Mouse (Mus musculus): ENCODE data around the gene Proser2. TPM values are rescaled to one million over a fixed set of nuclear protein-coding genes. Genes with fewer than 3 reads are reported as not detected.
"Not testable (repeated sequence)": the region's sequence is repeated elsewhere in the genome, so short reads cannot be mapped to it uniquely, and the experiment has no call there.

Proser2 gene
- total and polyA plus RNA-seq, 3 experiments, result 0.11 TPM; not detected in 2

DNA sequence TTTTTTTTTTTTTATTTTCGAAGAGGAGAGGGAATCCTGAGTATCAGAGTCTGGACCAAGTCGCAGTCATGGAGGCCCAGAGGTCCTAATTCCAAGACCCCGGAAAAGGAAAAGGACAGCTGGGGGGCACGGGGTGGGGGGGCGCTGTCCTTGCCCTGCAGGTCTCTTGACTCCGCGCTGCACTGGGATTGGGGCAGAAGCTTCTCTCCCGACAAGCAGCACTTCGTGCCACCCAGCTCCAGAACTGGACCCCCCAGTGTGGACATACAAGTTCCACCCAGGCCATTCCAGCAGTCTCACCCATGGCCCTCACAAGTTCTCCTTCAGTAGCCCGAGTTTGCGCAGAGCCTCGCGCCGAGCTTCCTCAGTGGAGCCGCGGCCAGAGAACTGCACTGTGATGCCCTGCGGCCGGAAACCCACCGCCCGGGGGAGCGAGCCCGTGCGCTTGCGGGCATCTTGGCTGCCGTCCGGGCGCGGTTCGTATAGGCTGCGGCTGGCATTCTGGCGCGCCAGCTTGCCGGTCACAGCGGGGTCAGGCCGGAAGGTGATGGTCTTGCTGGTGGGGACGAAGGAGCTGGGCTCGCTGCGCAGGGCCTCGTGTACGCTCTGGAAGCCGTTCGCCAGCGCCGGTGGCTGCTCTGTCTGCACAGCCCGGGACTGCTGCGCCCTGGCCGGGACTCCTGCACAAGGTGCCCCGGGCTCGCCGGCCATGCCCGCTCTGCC, 29.8 kb downstream of the Proser2 start:
- Histone ChIP-seq H3K36me3 (replicated peaks) (no peaks in the 10 kb centered on the region), H3K4me3 (ENCODE audit: low read depth, low read length) (no peak overlapping the region), H3K27me3 (ENCODE audit: insufficient read depth, low read length) (peaks cover 16% of the 10 kb centered on the region; the same call in 1 of the 2 replicates), H3K4me1 (ENCODE audit: insufficient read depth, low read depth, low read length) (no peaks in the 10 kb centered on the region), H3K9me3 (replicated peaks) (no peaks in the 10 kb centered on the region)
- DNase-seq (ENCODE audit: low spot score) (no peak), ATAC-seq (ENCODE audit: extremely low read depth, insufficient number of reproducible peaks, low FRiP score, poor library complexity, severe bottlenecking) (no peak)
- no peak for TF ChIP-seq CTCF (IDR thresholded peaks at IDR 0.05; ENCODE audit: low read depth, low read length)
- TF ChIP-seq GATA1 (IDR thresholded peaks at IDR 0.05; ENCODE audit: borderline replicate concordance, low read length), result no peak
- no peak for TF ChIP-seq GATA2 (IDR thresholded peaks at IDR 0.05; ENCODE audit: borderline replicate concordance, low read depth, low read length)
- TF ChIP-seq POLR2AphosphoS5 (IDR thresholded peaks at IDR 0.05; ENCODE audit: insufficient replicate concordance, low read depth, low read length), result no peak
- no peak for TF ChIP-seq TAL1 (conservative IDR thresholded peaks at IDR 0.05; ENCODE audit: low read depth, low read length)

DNA sequence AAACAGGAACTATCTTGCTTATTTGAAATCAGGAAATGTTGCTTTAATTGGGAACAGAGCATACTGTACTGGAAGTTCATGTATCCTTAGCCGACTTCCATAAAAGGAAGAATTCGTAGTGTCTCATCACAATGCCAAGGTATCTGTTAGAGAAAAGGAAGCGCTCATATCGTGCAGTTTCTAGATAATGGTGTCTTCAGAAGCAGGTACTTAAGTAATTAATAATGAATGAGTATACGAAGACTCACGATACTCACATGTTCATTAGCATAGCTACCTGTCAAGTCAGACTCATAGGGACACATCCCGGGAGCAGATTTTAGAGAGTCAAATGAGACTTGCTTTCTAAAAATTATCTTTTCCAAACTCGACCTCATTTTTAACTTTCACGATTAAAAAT, 30.6 kb downstream of the Proser2 start:
- ATAC-seq (ENCODE audit: extremely low read depth, insufficient number of reproducible peaks, low FRiP score, poor library complexity, severe bottlenecking) (no peak), DNase-seq (ENCODE audit: low spot score) (no peak)
- Histone ChIP-seq H3K9me3 (replicated peaks) (no peaks in the 10 kb centered on the region), H3K4me1 (ENCODE audit: insufficient read depth, low read depth, low read length) (no peaks in the 10 kb centered on the region), H3K36me3 (replicated peaks) (no peaks in the 10 kb centered on the region), H3K27me3 (ENCODE audit: insufficient read depth, low read length) (peaks cover 16% of the 10 kb centered on the region; the same call in 1 of the 2 replicates), H3K4me3 (ENCODE audit: low read depth, low read length) (no peak overlapping the region)
- TF ChIP-seq GATA2 (IDR thresholded peaks at IDR 0.05; ENCODE audit: borderline replicate concordance, low read depth, low read length), result no peak
- no peak for TF ChIP-seq TAL1 (conservative IDR thresholded peaks at IDR 0.05; ENCODE audit: low read depth, low read length)
- no peak for TF ChIP-seq POLR2AphosphoS5 (IDR thresholded peaks at IDR 0.05; ENCODE audit: insufficient replicate concordance, low read depth, low read length)
- no peak for TF ChIP-seq GATA1 (IDR thresholded peaks at IDR 0.05; ENCODE audit: borderline replicate concordance, low read length)
- no peak for TF ChIP-seq CTCF (IDR thresholded peaks at IDR 0.05; ENCODE audit: low read depth, low read length)

DNA sequence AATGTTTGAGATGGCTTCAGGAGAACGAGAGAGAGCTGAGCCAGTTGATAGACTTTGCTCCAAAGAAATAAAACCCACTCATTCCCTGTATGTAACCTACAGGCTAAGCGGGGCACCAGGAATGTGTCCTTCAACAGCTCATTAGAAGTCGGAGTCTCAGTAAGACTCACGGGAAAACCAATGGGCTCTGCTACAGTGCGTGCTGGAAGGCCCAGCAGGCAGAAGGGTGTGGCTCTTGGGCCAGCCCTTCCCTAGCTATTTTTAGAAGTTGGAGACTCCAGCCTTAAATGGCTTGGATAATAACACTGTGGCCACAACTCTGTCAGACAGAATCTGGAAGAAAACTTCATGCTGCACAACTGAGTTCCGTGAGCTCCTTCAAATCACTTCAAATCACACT, 31.1 kb downstream of the Proser2 start:
- Histone ChIP-seq H3K9me3 (replicated peaks) (no peaks in the 10 kb centered on the region), H3K36me3 (replicated peaks) (no peaks in the 10 kb centered on the region), H3K4me1 (ENCODE audit: insufficient read depth, low read depth, low read length) (no peaks in the 10 kb centered on the region), H3K27me3 (ENCODE audit: insufficient read depth, low read length) (peaks cover 16% of the 10 kb centered on the region; the same call in 1 of the 2 replicates), H3K4me3 (ENCODE audit: low read depth, low read length) (no peak overlapping the region)
- no peak for TF ChIP-seq GATA2 (IDR thresholded peaks at IDR 0.05; ENCODE audit: borderline replicate concordance, low read depth, low read length)
- TF ChIP-seq GATA1 (IDR thresholded peaks at IDR 0.05; ENCODE audit: borderline replicate concordance, low read length), result no peak
- TF ChIP-seq POLR2AphosphoS5 (IDR thresholded peaks at IDR 0.05; ENCODE audit: insufficient replicate concordance, low read depth, low read length), result no peak
- TF ChIP-seq CTCF (IDR thresholded peaks at IDR 0.05; ENCODE audit: low read depth, low read length), result no peak
- no peak for TF ChIP-seq TAL1 (conservative IDR thresholded peaks at IDR 0.05; ENCODE audit: low read depth, low read length)
- no peak for ATAC-seq (ENCODE audit: extremely low read depth, insufficient number of reproducible peaks, low FRiP score, poor library complexity, severe bottlenecking)
- DNase-seq (ENCODE audit: low spot score), result no peak

DNA sequence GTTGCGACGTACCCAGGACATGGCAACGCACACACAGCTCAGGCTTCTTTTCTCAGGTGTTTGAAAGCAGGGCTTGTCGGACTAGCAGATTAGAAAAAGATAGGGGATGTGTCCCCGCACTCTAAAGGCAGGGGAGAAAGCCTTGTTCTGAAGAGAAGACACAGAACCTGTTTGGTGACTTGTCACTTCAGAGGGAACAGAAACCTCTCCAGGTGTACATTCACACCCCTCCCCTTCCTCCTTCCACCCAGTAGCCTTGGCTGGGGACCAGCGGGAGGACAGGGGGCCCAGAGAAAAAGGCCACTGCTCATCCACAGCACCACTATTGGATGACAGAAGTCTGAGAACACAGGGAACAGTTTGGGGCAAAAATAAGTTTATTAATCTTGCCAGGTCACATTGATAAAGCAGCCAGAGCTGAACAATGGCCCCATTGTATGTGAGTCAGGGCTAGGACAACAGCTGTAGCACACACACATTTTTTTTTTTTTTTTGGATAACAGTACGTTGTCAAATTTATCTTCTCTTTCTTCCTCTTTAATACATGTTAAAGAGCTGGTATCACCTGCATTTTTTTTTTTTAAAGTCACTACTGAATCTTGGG, 32.8 kb downstream of the Proser2 start:
- ATAC-seq (ENCODE audit: extremely low read depth, insufficient number of reproducible peaks, low FRiP score, poor library complexity, severe bottlenecking) (no peak), DNase-seq (ENCODE audit: low spot score) (no peak)
- Histone ChIP-seq H3K9me3 (replicated peaks) (no peaks in the 10 kb centered on the region), H3K27me3 (ENCODE audit: insufficient read depth, low read length) (peaks cover 16% of the 10 kb centered on the region; the same call in 1 of the 2 replicates), H3K36me3 (replicated peaks) (no peaks in the 10 kb centered on the region), H3K4me1 (ENCODE audit: insufficient read depth, low read depth, low read length) (no peaks in the 10 kb centered on the region), H3K4me3 (ENCODE audit: low read depth, low read length) (no peak overlapping the region)
- TF ChIP-seq POLR2AphosphoS5 (IDR thresholded peaks at IDR 0.05; ENCODE audit: insufficient replicate concordance, low read depth, low read length), result no peak
- TF ChIP-seq TAL1 (conservative IDR thresholded peaks at IDR 0.05; ENCODE audit: low read depth, low read length), result no peak
- no peak for TF ChIP-seq CTCF (IDR thresholded peaks at IDR 0.05; ENCODE audit: low read depth, low read length)
- TF ChIP-seq GATA2 (IDR thresholded peaks at IDR 0.05; ENCODE audit: borderline replicate concordance, low read depth, low read length), result no peak
- TF ChIP-seq GATA1 (IDR thresholded peaks at IDR 0.05; ENCODE audit: borderline replicate concordance, low read length), result no peak

DNA sequence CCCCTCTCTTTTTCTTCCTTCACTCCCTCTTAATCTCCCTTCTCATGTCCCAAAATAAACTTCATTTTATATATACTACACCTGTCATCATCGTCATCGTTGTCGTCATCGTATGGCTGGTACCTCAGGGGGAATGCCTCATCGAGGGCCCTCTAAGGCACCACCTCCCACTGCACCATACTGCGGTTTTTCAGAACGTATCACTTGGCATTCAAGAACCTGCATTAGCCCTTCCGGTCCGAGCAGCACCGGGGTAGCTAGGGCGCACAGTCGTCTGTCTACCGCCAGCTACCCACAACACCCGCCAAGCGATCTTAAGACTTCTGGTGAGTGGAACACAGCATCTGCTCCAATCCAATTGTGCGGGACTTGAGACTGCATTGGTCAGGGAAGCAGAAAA, 40.1 kb downstream of the Proser2 start:
- not testable (repeated sequence) for H3K4me1 ChIP-seq (ENCODE audit: insufficient read depth, low read depth, low read length); H3K36me3 ChIP-seq (replicated peaks); H3K4me3 ChIP-seq (ENCODE audit: low read depth, low read length); H3K9me3 ChIP-seq (replicated peaks); DNase-seq (ENCODE audit: low spot score); H3K27me3 ChIP-seq (ENCODE audit: insufficient read depth, low read length); ATAC-seq (ENCODE audit: extremely low read depth, insufficient number of reproducible peaks, low FRiP score, poor library complexity, severe bottlenecking)

DNA sequence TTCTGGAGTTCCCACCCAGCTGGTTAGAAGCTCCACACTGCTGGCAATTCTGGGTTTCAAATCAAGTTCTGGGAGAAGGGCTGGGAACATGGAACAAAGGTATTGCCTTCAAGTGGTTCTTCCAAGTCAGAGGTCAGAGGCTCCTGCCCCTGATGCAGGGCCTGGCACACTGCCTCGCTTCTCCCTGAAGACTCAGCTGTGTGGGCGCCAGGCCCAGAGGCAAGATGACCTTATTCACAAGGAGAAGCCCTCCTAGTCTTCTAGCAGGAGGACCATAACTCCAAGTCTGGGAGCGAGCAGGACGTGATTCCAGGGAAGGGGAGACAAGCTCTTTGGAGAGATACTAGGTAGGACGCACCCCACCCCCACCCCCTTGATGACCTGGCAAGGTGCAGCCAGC, 42.9 kb downstream of the Proser2 start:
- no peak overlapping the region for H3K4me3 ChIP-seq (ENCODE audit: low read depth, low read length)
- H3K9me3 ChIP-seq (replicated peaks), result no peaks in the 10 kb centered on the region
- ATAC-seq (ENCODE audit: extremely low read depth, insufficient number of reproducible peaks, low FRiP score, poor library complexity, severe bottlenecking), result no peak
- peaks cover 6% of the 10 kb centered on the region; the same call in 1 of the 2 replicates for H3K27me3 ChIP-seq (ENCODE audit: insufficient read depth, low read length)
- no peaks in the 10 kb centered on the region for H3K36me3 ChIP-seq (replicated peaks)
- no peaks in the 10 kb centered on the region for H3K4me1 ChIP-seq (ENCODE audit: insufficient read depth, low read depth, low read length)
- TF ChIP-seq TAL1 (conservative IDR thresholded peaks at IDR 0.05; ENCODE audit: low read depth, low read length) (no peak), CTCF (IDR thresholded peaks at IDR 0.05; ENCODE audit: low read depth, low read length) (no peak)
- no peak for DNase-seq (ENCODE audit: low spot score)

Data from G1E (cell line).